Mouse (Mus musculus) gastrocnemius, postnatal 36 days (tissue): Measurements from ENCODE around the gene Tyr. TPM values are rescaled to one million over a fixed set of nuclear protein-coding genes. Genes with fewer than 3 reads are reported as not detected.
"Not testable (repeated sequence)": the region's sequence is repeated elsewhere in the genome, so short reads cannot be mapped to it uniquely, and the experiment has no call there.

Source experiments
- DNase-seq, 2 experiments: peaks; one replicate each; pipeline ENCODE4 v3.0.0; 2022
- intact Hi-C: fragments of 180-260 bp; cut with DNase I; formaldehyde crosslinking; loops from one replicate; pipeline ENCODE4 v1.15.1; 2025
- long read RNA-seq, 2 experiments: library from polyadenylated mRNA; stranded (forward); transcript quantifications; one replicate each; pipeline ENCODE4 v2.0.0; 2021
- total RNA-seq, 2 experiments: library from RNA; stranded (reverse); gene quantifications; 2 replicates each; pipeline ENCODE4 v1.2.3; 2021

Gene Tyr
- not detected for total RNA-seq
- long read RNA-seq, experiment 1: 0 reads
- long read RNA-seq, experiment 2: 0 reads

GRCm38 (mm10) chr7:87493412-87493811, at the start of gene Tyr:
Tyr (minus strand) TSS chr7:87493512.
- intact Hi-C loops: no loop called here
- DNase-seq: no peak

- intact Hi-C loops: no loop called here
- no peak for DNase-seq
Observed at GRCm38 (mm10) chr7:87539031-87539430, 45.7 kb upstream of the Tyr start.

DNA sequence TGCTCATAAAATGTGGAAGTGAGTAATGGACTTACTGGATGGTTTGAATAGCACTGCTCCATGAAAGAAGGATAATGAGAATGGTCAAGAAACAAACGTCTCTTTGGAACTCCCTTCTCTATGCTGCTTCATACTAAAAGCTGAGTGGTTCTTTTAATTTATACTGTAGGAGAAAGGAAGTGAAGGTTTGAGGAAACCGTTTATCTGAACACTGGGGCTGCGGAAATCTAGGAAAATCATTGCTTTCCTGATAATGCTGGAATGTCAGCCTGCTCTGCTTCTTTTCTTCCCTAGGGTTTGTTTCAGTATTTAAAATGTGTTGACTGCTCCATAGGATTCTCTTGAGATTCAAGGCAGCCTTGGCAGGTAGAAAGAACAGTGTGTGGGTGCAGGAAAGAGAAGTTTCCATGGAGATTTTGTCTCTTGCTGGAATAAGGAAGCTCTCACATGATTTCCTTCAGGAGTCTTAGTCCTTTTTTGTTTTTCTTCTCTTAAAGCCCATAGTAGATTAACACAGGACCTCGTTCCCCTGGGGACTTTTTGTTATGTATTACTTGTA, 891 bp upstream of the Tyr start:
- no peak for DNase-seq
- intact Hi-C loops: no loop called here

- intact Hi-C loops: no loop called here
- DNase-seq: no peak
Observed at GRCm38 (mm10) chr7:87488024-87488423, 5.3 kb downstream of the Tyr start.

- intact Hi-C loops: no loop called here
- DNase-seq: no peak
Observed at GRCm38 (mm10) chr7:87413271-87413670, 80.0 kb downstream of the Tyr start.

DNA sequence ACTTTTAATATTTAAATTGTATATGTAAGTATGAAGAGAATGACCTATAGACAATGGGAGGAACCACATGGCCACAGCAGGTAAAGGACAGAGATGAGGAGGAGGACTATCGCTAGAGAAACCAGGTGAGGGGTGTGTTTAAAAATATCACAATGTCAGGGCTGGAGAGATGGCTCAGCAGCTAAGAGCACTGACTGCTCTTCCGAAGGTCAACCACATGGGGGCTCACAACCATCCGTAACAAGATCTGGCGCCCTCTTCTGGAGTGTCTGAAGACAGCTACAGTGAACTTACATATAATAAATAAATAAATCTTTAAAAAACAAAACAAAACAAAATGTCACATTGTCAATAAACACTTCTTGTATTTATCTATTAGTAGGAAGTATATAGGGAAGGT, 81.9 kb downstream of the Tyr start:
- DNase-seq, intact Hi-C loops: not testable (repeated sequence)

- no peak for DNase-seq
- intact Hi-C loops: no loop called here
Observed at GRCm38 (mm10) chr7:87397023-87397422, 96.3 kb downstream of the Tyr start.

- intact Hi-C loops: no loop called here
- no peak for DNase-seq
Observed at GRCm38 (mm10) chr7:87374935-87375334, 118.4 kb downstream of the Tyr start.

Other genes starting within 250 kb of the Tyr start
- gene Nox4, start 247.4 kb downstream of the Tyr start, total RNA-seq: 1 to 10 TPM; 1.5 to 1.9 TPM
- gene Grm5, start 90.7 kb upstream of the Tyr start, total RNA-seq: not detected